Mouse (Mus musculus) stomach, postnatal 0 days (tissue): ENCODE measurements around the gene Cdca3.

Source experiments
- CTCF ChIP-seq: IDR thresholded peaks from 2 replicates; pipeline ENCODE4 v1.5.1; 2016; ENCODE audit warnings: antibody characterized with exemption, low read depth, mild to moderate bottlenecking, moderate library complexity
- EP300 ChIP-seq: optimal IDR thresholded peaks from 2 replicates; pipeline ENCODE3; 2016; ENCODE audit warnings: antibody characterized with exemption

GRCm38 (mm10) chr6:124881821-124882220 lies 52.5 kb downstream of the Cdca3 start:
- TF ChIP-seq CTCF = no peak
- no peak for TF ChIP-seq EP300
